Mouse (Mus musculus): ENCODE results near the gene St6galnac5.

DNA sequence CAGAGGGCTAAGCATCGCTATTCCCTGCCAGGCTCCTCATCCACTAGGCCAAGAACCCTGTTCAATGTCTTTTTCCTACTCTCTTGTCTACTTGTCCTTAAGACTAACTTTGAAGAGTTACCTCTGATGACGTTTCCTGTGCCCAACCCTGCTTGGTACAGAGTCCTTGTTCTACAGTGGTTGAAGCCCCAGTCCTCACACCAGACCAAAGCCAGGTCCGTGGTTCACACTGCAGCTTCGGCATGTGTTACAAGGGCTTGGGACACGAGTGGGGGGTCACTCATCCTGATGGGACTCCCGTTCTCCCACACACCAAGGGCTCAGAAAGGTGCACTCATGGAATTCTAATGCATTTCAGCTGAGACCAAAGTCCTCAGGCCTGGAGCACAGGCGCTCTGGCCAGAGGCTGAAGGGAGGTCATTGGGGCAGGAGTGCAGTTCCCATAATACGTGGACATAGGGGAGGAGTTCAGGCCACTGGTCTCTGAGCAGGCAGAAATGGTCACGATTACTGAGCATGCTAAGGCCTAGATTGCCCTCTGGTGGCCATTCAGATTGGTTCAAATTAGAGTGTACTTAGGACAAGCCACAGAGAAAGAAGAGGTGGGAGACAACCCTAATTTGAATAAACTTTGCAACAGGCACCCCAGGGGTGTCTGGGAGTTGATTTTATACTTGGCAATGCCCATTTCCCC, 182.2 kb downstream of the St6galnac5 start:
- no peak for TF ChIP-seq CTCF (IDR thresholded peaks at IDR 0.05; ENCODE audit: low read depth, low read length)
- no peak for TF ChIP-seq POLR2A (IDR thresholded peaks at IDR 0.05; ENCODE audit: insufficient read depth, low read length)
- TF ChIP-seq EP300 (IDR thresholded peaks at IDR 0.05; ENCODE audit: insufficient read depth, low read depth, low read length): no peak

Measured in ES-Bruce4 (cell line).